Mouse (Mus musculus) monocyte, adult 2 months (primary cell): ENCODE data around the gene Hdlbp.
"Not testable (repeated sequence)": the region's sequence is repeated elsewhere in the genome, so short reads cannot be mapped to it uniquely, and the experiment has no call there.

ENCODE experiments used
- DNase-seq, 2 experiments: peaks; one replicate each; pipeline ENCODE4 v3.0.0; 2022; ENCODE audit warnings: low spot score in 2 of 2, low read depth in 1 of 2

The Hdlbp gene

GRCm38 (mm10) chr1:93478586-93479475, at the start of gene Hdlbp:
TSS of gene Hdlbp (minus strand) at chr1:93478815.
- DNase-seq: peak; percentile 99

- DNase-seq: no peak
These were observed 43.7 kb upstream of the Hdlbp start for GRCm38 (mm10) chr1:93522325-93522724.

- DNase-seq: no peak
These were observed 42.9 kb upstream of the Hdlbp start for GRCm38 (mm10) chr1:93521491-93521890.

GRCm38 (mm10) chr1:93513221-93513620, 34.6 kb upstream of the Hdlbp start:
- no peak for DNase-seq

- DNase-seq: no peak
These were observed 33.7 kb upstream of the Hdlbp start for GRCm38 (mm10) chr1:93512351-93512690.

GRCm38 (mm10) chr1:93511585-93512350, 33.2 kb upstream of the Hdlbp start, which contains the start of gene Farp2:
TSS of gene Farp2 (plus strand) at chr1:93512079.
- peak; percentile 79 to 85 for DNase-seq

GRCm38 (mm10) chr1:93508576-93508975, 30.0 kb upstream of the Hdlbp start:
- DNase-seq: not testable (repeated sequence)

- no peak for DNase-seq
These were observed 28.5 kb upstream of the Hdlbp start for GRCm38 (mm10) chr1:93506944-93507676.

GRCm38 (mm10) chr1:93495312-93495711, 16.7 kb upstream of the Hdlbp start:
- no peak for DNase-seq

- DNase-seq: not testable (repeated sequence)
These were observed 7.7 kb upstream of the Hdlbp start for GRCm38 (mm10) chr1:93486302-93486701.

GRCm38 (mm10) chr1:93479476-93480083, 965 bp upstream of the Hdlbp start:
- peak in 1 of 2 experiments; percentile 5 for DNase-seq

- peak; percentile 94 to 96 for DNase-seq
These were observed 643 bp downstream of the Hdlbp start for GRCm38 (mm10) chr1:93477758-93478585.

GRCm38 (mm10) chr1:93475694-93476093, 2.9 kb downstream of the Hdlbp start:
- DNase-seq: no peak

GRCm38 (mm10) chr1:93468626-93469025, 10.0 kb downstream of the Hdlbp start:
- DNase-seq: no peak

GRCm38 (mm10) chr1:93465746-93466145, 12.9 kb downstream of the Hdlbp start:
- DNase-seq: no peak

- no peak for DNase-seq
These were observed 13.5 kb downstream of the Hdlbp start for GRCm38 (mm10) chr1:93465066-93465465.

GRCm38 (mm10) chr1:93459101-93459500, 19.5 kb downstream of the Hdlbp start:
- no peak for DNase-seq

- no peak for DNase-seq
These were observed 20.3 kb downstream of the Hdlbp start for GRCm38 (mm10) chr1:93458357-93458756.

GRCm38 (mm10) chr1:93453721-93454255, 24.8 kb downstream of the Hdlbp start:
- DNase-seq: no peak

- DNase-seq: not testable (repeated sequence)
These were observed 28.5 kb downstream of the Hdlbp start for GRCm38 (mm10) chr1:93450118-93450517.
